Comparison of ENCODE assay signal across 8 mouse cellular contexts in the genomic region with DNA sequence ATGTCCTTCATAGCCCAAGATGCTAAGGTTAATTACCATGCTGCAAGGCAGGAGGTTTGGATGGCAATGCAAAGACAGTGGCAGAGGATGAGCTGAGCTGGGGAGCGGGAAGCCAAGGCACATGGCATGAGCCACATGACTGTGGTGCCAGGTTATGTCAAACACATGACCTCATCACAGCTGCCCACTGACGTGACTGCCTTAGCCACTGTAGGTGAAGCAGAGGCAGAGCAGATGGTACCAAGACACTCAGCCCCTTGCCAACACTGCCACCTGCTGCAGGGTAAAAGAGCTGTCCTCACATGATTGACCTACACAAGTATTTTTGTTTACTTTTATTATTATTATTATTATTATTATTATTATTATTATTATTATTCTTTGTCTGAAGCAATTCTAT.
DNase-seq lines count a peak whose midpoint lies in the region; ATAC-seq lines count a peak whose summit lies in the region.
"Had no signal": no experiment of that assay in that cellular context is flagged by ENCODE, and none has a peak within 500 bp of the region (broad histone marks: within the 10 kb centered on the region; RNA-seq: fewer than 3 reads in every experiment).

No protein-coding gene starts in this region.

- no peak overlapping the region for H3K4me2 ChIP-seq in liver, embryonic 13.5 days

- H3K27me3 ChIP-seq in liver, embryonic 13.5 days: 0 out of 2 replicates have a peak, but pooled peaks cover 3% of the 10 kb centered on the region

- no peak overlapping the region for H3K9ac ChIP-seq in liver, embryonic 13.5 days

- no peak overlapping the region for H3K27ac ChIP-seq in liver, embryonic 13.5 days

- H3K36me3 ChIP-seq in liver, embryonic 13.5 days: no peaks in the 10 kb centered on the region

- DNase-seq in layer of hippocampus, adult 9-11 months: peak; percentile 24
- DNase-seq in layer of hippocampus, postnatal 14 days (ENCODE audit: low spot score in 2 of 2): no peak
- DNase-seq in T-cell, adult 2 months (ENCODE audit: low spot score): peak; percentile 5
- DNase-seq in adrenal gland, postnatal 14 days: peak; percentile 66
- DNase-seq in gastrocnemius, postnatal 10 days: peak; percentile 39
- no peak for DNase-seq in liver, embryonic 13.5 days

- no peak overlapping the region for H3K4me3 ChIP-seq in liver, embryonic 13.5 days (replicated peaks)
- H3K4me3 ChIP-seq: myocyte had no signal

- H3K9me3 ChIP-seq in liver, embryonic 13.5 days (replicated peaks): no peaks in the 10 kb centered on the region

- peak; percentile 66 for ATAC-seq in liver, embryonic 13.5 days (ENCODE audit: low read depth)
- ATAC-seq in monocyte, adult 5-6 weeks (replicated peaks; ENCODE audit: insufficient number of reproducible peaks, low FRiP score, low TSS enrichment, poor library complexity, severe bottlenecking): no peak

- 52% methylated on average over 2 of the region's 2 CpGs for WGBS in liver, embryonic 13.5 days (ENCODE audit: insufficient replicate concordance)

- peaks cover 4% of the 10 kb centered on the region; the same call in 1 of the 2 replicates for H3K4me1 ChIP-seq in liver, embryonic 13.5 days (replicated peaks)

Comparison
In these comparisons a context has a peak if more than half of its experiments do, and no peak if none do; other contexts are left out.
1. DNase-seq: peak in layer of hippocampus, adult 9-11 months (single experiment), T-cell, adult 2 months (single experiment), adrenal gland, postnatal 14 days (single experiment) and gastrocnemius, postnatal 10 days (single experiment); none in layer of hippocampus, postnatal 14 days (0 of 2) and liver, embryonic 13.5 days (single experiment).